Mouse (Mus musculus) olfactory bulb, adult 2 months (tissue): Measurements from ENCODE around the gene Elovl3.

ENCODE experiments used
- CTCF ChIP-seq: fragments of 200-500 bp; IDR thresholded peaks from 2 replicates; pipeline ENCODE4 v1.5.1; 2012; ENCODE audit warnings: low read depth, mild to moderate bottlenecking, low read length, moderate library complexity; ENCODE audit not compliant: insufficient read depth
- POLR2A ChIP-seq: fragments of 200-500 bp; IDR thresholded peaks from 2 replicates; pipeline ENCODE4 v1.6.1; 2012; ENCODE audit warnings: mild to moderate bottlenecking, low read depth, low read length, moderate library complexity; ENCODE audit not compliant: insufficient read depth

- TF ChIP-seq POLR2A, result no peak
- no peak for TF ChIP-seq CTCF
Observed at GRCm38 (mm10) chr19:46177046-46177445, 45.3 kb downstream of the Elovl3 start.
